Mouse (Mus musculus): ENCODE data around the gene Art3.

Gene Art3

GRCm38 (mm10) chr5:92383747-92384146, 52.1 kb downstream of the Art3 start:
- no peak for DNase-seq

- no peak for DNase-seq
Measured at GRCm38 (mm10) chr5:92384855-92385254, 53.2 kb downstream of the Art3 start.

- DNase-seq: no peak
Measured at GRCm38 (mm10) chr5:92386102-92386501, 54.5 kb downstream of the Art3 start.

- no peak for DNase-seq
Measured at GRCm38 (mm10) chr5:92386643-92387042, 55.0 kb downstream of the Art3 start.

- no peak for DNase-seq
Measured at GRCm38 (mm10) chr5:92387433-92387832, 55.8 kb downstream of the Art3 start.

- no peak for DNase-seq
Measured at GRCm38 (mm10) chr5:92389977-92390376, 58.4 kb downstream of the Art3 start.

- no peak for DNase-seq
Measured at GRCm38 (mm10) chr5:92390615-92391014, 59.0 kb downstream of the Art3 start.

GRCm38 (mm10) chr5:92392542-92392941, 60.9 kb downstream of the Art3 start:
- no peak for DNase-seq

GRCm38 (mm10) chr5:92393863-92394262, 62.2 kb downstream of the Art3 start:
- no peak for DNase-seq

GRCm38 (mm10) chr5:92395764-92396163, 64.1 kb downstream of the Art3 start:
- no peak for DNase-seq

GRCm38 (mm10) chr5:92396476-92396875, 64.8 kb downstream of the Art3 start:
- no peak for DNase-seq

- peak; percentile 69 for DNase-seq
Measured at GRCm38 (mm10) chr5:92398153-92398552, 66.5 kb downstream of the Art3 start.

GRCm38 (mm10) chr5:92402816-92403215, 71.2 kb downstream of the Art3 start:
- DNase-seq: no peak

GRCm38 (mm10) chr5:92403562-92404399, 72.2 kb downstream of the Art3 start:
- no peak for DNase-seq

GRCm38 (mm10) chr5:92404400-92404678, 72.7 kb downstream of the Art3 start:
- no peak for DNase-seq

- DNase-seq: no peak
Measured at GRCm38 (mm10) chr5:92409361-92410155, 77.9 kb downstream of the Art3 start.

GRCm38 (mm10) chr5:92410486-92410885, 78.9 kb downstream of the Art3 start:
- no peak for DNase-seq

- no peak for DNase-seq
Measured at GRCm38 (mm10) chr5:92411461-92412140, 80.0 kb downstream of the Art3 start.

- no peak for DNase-seq
Measured at GRCm38 (mm10) chr5:92413271-92413981, 81.8 kb downstream of the Art3 start.

GRCm38 (mm10) chr5:92413982-92414375, 82.4 kb downstream of the Art3 start:
- DNase-seq: no peak

GRCm38 (mm10) chr5:92424126-92424525, 92.5 kb downstream of the Art3 start:
- DNase-seq: no peak

GRCm38 (mm10) chr5:92430723-92431122, 99.1 kb downstream of the Art3 start:
- no peak for DNase-seq

GRCm38 (mm10) chr5:92431611-92432010, 100.0 kb downstream of the Art3 start:
- DNase-seq: no peak
